Mouse (Mus musculus) left cerebral cortex, postnatal 25 days (tissue): ENCODE measurements around the gene Cmas. TPM values are rescaled to one million over a fixed set of nuclear protein-coding genes. Genes with fewer than 3 reads are reported as not detected.

Experiments
- DNase-seq, 2 experiments: peaks; one replicate each; pipeline ENCODE4 v3.0.0; 2022; ENCODE audit warnings: low spot score in 2 of 2, mixed read lengths in 1 of 2
- intact Hi-C: fragments of 180-260 bp; cut with DNase I; formaldehyde crosslinking; loops from one replicate; pipeline ENCODE4 v1.15.1; 2025
- total RNA-seq, 2 experiments: library from RNA; stranded (reverse); gene quantifications; 2 replicates each; pipeline ENCODE4 v1.2.3; 2021

The Cmas gene
- total RNA-seq, 2 experiments from 2014 or later, result 115 to 120 TPM

- peak in 1 of 2 experiments; percentile 37 for DNase-seq
- intact Hi-C loops, result loop anchor here (10.0 kb wide), 1 partner anchor 386 kb away; no protein-coding TSS in a partner anchor
These were observed 31.8 kb downstream of the Cmas start for GRCm38 (mm10) chr6:142788042-142788987.

- intact Hi-C loops, result loop anchor here (10.0 kb wide), 1 partner anchor 385 kb away; no protein-coding TSS in a partner anchor
These were observed 33.2 kb downstream of the Cmas start for GRCm38 (mm10) chr6:142789736-142790135.

GRCm38 (mm10) chr6:142792241-142792968, 35.9 kb downstream of the Cmas start:
- intact Hi-C loops, result no loop called here
- DNase-seq, result no peak

More at GRCm38 (mm10) chr6:142789736-142790135, 33.2 kb downstream of the Cmas start:
- peak in 1 of 2 experiments; percentile 40 for DNase-seq

- intact Hi-C loops, result no loop called here
- no peak for DNase-seq
These were observed 37.0 kb downstream of the Cmas start for GRCm38 (mm10) chr6:142793468-142793867.

GRCm38 (mm10) chr6:142795087-142795486, 38.6 kb downstream of the Cmas start:
- intact Hi-C loops, result no loop called here
- DNase-seq, result no peak

GRCm38 (mm10) chr6:142795655-142796441, 39.4 kb downstream of the Cmas start:
- no peak for DNase-seq
- intact Hi-C loops, result no loop called here

- intact Hi-C loops, result no loop called here
- DNase-seq, result no peak
These were observed 41.5 kb downstream of the Cmas start for GRCm38 (mm10) chr6:142797996-142798395.

GRCm38 (mm10) chr6:142798837-142799236, 42.4 kb downstream of the Cmas start:
- intact Hi-C loops, result no loop called here
- no peak for DNase-seq

- intact Hi-C loops, result no loop called here
- no peak for DNase-seq
These were observed 43.4 kb downstream of the Cmas start for GRCm38 (mm10) chr6:142799704-142800374.

- DNase-seq, result no peak
- intact Hi-C loops, result no loop called here
These were observed 45.2 kb downstream of the Cmas start for GRCm38 (mm10) chr6:142801687-142802086.

- intact Hi-C loops, result no loop called here
- no peak for DNase-seq
These were observed 46.4 kb downstream of the Cmas start for GRCm38 (mm10) chr6:142802617-142803525.

- intact Hi-C loops, result no loop called here
These were observed 47.9 kb downstream of the Cmas start, which contains the start of gene Sult6b2 for GRCm38 (mm10) chr6:142804402-142804801. Gene Sult6b2, minus strand, starts transcription at chr6:142804502.

GRCm38 (mm10) chr6:142806326-142806725, 49.8 kb downstream of the Cmas start:
- DNase-seq, result no peak
- intact Hi-C loops, result no loop called here

More at GRCm38 (mm10) chr6:142804402-142804801, 47.9 kb downstream of the Cmas start, which contains the start of gene Sult6b2:
- DNase-seq, result no peak

- no peak for DNase-seq
- intact Hi-C loops, result loop anchor here (10.0 kb wide), 1 partner anchor 285 kb away; no protein-coding TSS in a partner anchor
These were observed 53.0 kb downstream of the Cmas start for GRCm38 (mm10) chr6:142809373-142810098.

GRCm38 (mm10) chr6:142810239-142810638, 53.8 kb downstream of the Cmas start:
- intact Hi-C loops, result loop anchor here (10.0 kb wide), 1 partner anchor 285 kb away; no protein-coding TSS in a partner anchor
- no peak for DNase-seq

GRCm38 (mm10) chr6:142812969-142813368, 56.5 kb downstream of the Cmas start:
- no peak for DNase-seq
- intact Hi-C loops, result loop anchor here (10.0 kb wide), 1 partner anchor 288 kb away; no protein-coding TSS in a partner anchor

GRCm38 (mm10) chr6:142814011-142814410, 57.5 kb downstream of the Cmas start:
- intact Hi-C loops, result loop anchor here (2.0 to 10.0 kb wide), 2 partner anchors 35 to 289 kb away; no protein-coding TSS in a partner anchor
- no peak for DNase-seq
